In the genomic region with DNA sequence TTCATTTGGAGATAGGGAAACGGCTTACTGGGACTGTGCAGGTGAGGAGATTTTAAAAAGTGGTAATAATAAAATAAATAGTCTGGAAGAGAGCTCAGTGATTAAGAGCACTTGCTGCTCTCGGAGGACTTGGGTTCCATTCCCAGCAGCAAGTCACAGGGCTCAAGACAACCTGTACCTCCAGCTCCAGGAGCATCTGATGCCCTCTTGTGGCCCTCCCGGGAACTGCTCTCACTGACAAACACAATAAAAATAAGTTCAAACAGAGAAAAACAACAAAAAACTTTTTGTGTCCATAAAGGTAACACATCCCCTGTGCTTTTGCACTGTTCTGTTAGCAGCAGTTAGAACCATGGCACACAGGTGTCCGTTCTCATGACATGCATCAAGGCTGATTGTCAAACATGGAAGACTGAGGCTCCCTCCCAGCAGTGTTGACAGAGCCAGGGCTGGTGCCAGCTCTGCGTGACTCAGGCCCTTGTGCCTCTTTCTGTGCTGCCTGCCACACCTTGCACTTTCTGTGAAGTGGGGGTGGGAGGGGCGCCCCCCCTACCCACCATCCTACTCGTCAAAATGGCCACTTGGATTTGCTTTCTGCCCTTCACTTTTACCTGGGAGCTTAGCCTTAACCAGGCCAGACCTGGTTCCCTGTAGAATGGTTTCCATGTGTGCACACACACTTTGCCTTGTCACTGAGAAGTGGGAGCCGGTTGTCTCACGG, we compare ENCODE assay signal across 8 mouse cellular contexts. TPM values are rescaled to one million over a fixed set of nuclear protein-coding genes. Genes with fewer than 3 reads are reported as not detected.
DNase-seq lines count a peak whose midpoint lies in the region; ATAC-seq lines count a peak whose summit lies in the region.

No protein-coding gene starts in this region.

- H3K27me3 ChIP-seq in liver, embryonic 11.5 days (replicated peaks; ENCODE audit: control insufficient read depth, insufficient read depth, low read length) = no peaks in the 10 kb centered on the region

- peaks cover 26% of the 10 kb centered on the region for H3K36me3 ChIP-seq in liver, embryonic 11.5 days (ENCODE audit: control insufficient read depth, insufficient read depth, low read length)

- no peak overlapping the region for H3K4me2 ChIP-seq in liver, embryonic 11.5 days

- ATAC-seq in liver, embryonic 11.5 days (replicated peaks; ENCODE audit: low FRiP score) = no peak
- ATAC-seq in frontal cortex, adult (ENCODE audit: low TSS enrichment) = no peak

- H3K4me1 ChIP-seq in liver, embryonic 11.5 days (replicated peaks; ENCODE audit: control insufficient read depth, insufficient read depth, low read length) = peaks cover 24% of the 10 kb centered on the region

- no peak overlapping the region for H3K9ac ChIP-seq in liver, embryonic 11.5 days (ENCODE audit: low read depth, low read length)

- H3K27ac ChIP-seq in liver, embryonic 11.5 days (ENCODE audit: low read depth, low read length) = no peak overlapping the region

- WGBS in liver, embryonic 11.5 days = 75% methylated on average over 9 of the region's 9 CpGs

- H3K9me3 ChIP-seq in liver, embryonic 11.5 days (ENCODE audit: control insufficient read depth, low read length) = no peaks in the 10 kb centered on the region

- no peak overlapping the region for H3K4me3 ChIP-seq in liver, embryonic 11.5 days (ENCODE audit: low read depth, low read length)

- intact Hi-C loops in left cerebral cortex, postnatal 4 days (cut with DNase I) = loop anchor here (5.0 kb wide), 1 partner anchor 71 kb away; no protein-coding TSS in a partner anchor
- intact Hi-C loops in left cerebral cortex, postnatal 14 days (cut with DNase I) = loop anchor here (5.0 kb wide), 1 partner anchor 71 kb away; no protein-coding TSS in a partner anchor

- DNase-seq in embryo, embryonic 10 days (ENCODE audit: low spot score) = peak; percentile 45
- no peak for DNase-seq in embryo, embryonic 9.5 days (ENCODE audit: extremely low spot score)
- DNase-seq in left cerebral cortex, postnatal 4 days = peak; percentile 36
- no peak for DNase-seq in left cerebral cortex, postnatal 14 days (ENCODE audit: low spot score in 2 of 2)
- DNase-seq in NIH3T3 (ENCODE audit: low read depth) = peak; percentile 71
- peak; percentile 50 for DNase-seq in liver, embryonic 11.5 days (ENCODE audit: low spot score)
- DNase-seq in thymus, postnatal 36 days = peak; percentile 52 to 58

RNA-seq across cellular contexts. Expression of a gene that starts 2.9 kb away (rescaled TPM):
- total RNA-seq in left cerebral cortex, postnatal 4 days (2021) = 10 to 100 TPM; 67.7 to 68.4 TPM
- total RNA-seq in left cerebral cortex, postnatal 14 days (2021) = 10 to 100 TPM; 80.4 to 85.6 TPM
- polyA plus RNA-seq in liver, embryonic 11.5 days (2014; fragmentation: Nextera tagmentation; extraction: Ambion mirVana) = 41.1 and 41.4 TPM in 2 replicates

RNA-seq across cellular contexts. Expression of a gene that starts 3.0 kb away (rescaled TPM):
- total RNA-seq in left cerebral cortex, postnatal 4 days (2021) = 10 to 100 TPM; 61.6 to 63.0 TPM
- 10 to 100 TPM; 43.6 to 46.9 TPM for total RNA-seq in left cerebral cortex, postnatal 14 days (2021)
- 59.1 and 64.1 TPM in 2 replicates for polyA plus RNA-seq in liver, embryonic 11.5 days (2014; fragmentation: Nextera tagmentation; extraction: Ambion mirVana)

Comparison
In these comparisons a context has a peak if more than half of its experiments do, and no peak if none do; other contexts are left out.
1. DNase-seq: peak in embryo, embryonic 10 days (single experiment), left cerebral cortex, postnatal 4 days (single experiment), NIH3T3 (single experiment), liver, embryonic 11.5 days (single experiment) and thymus, postnatal 36 days (2 of 2); none in embryo, embryonic 9.5 days (single experiment) and left cerebral cortex, postnatal 14 days (0 of 2).